Mouse (Mus musculus) G1E (cell line): ENCODE results near the gene Rere. TPM values are rescaled to one million over a fixed set of nuclear protein-coding genes. Genes with fewer than 3 reads are reported as not detected.

ENCODE experiments used
- ATAC-seq: 2 replicates; pipeline ENCODE4 v1.8.0; 2016; ENCODE audit warnings: mild to moderate bottlenecking; ENCODE audit not compliant: insufficient number of reproducible peaks, poor library complexity, low FRiP score, severe bottlenecking; ENCODE audit errors: extremely low read depth
- DNase-seq: peaks from one replicate; pipeline ENCODE4 v3.0.0; 2012; ENCODE audit warnings: low spot score
- H3K27me3 ChIP-seq: 2 replicates; pipeline ENCODE4 v1.6.1; 2012; ENCODE audit warnings: mild to moderate bottlenecking, low read length, inconsistent platforms; ENCODE audit not compliant: insufficient read depth
- H3K36me3 ChIP-seq: replicated peaks from 2 replicates; pipeline ENCODE3; 2012; ENCODE audit warnings: mild to moderate bottlenecking, inconsistent platforms
- H3K4me1 ChIP-seq: 2 replicates; pipeline ENCODE4 v1.6.1; 2012; ENCODE audit warnings: low read depth, low read length, inconsistent platforms, mixed read lengths; ENCODE audit not compliant: insufficient read depth
- H3K4me3 ChIP-seq: 2 replicates; pipeline ENCODE4 v1.5.1; 2012; ENCODE audit warnings: low read depth, mild to moderate bottlenecking, inconsistent platforms, low read length, moderate library complexity, mixed read lengths
- H3K9me3 ChIP-seq: replicated peaks from 2 replicates; pipeline ENCODE4 v1.6.1; 2012; ENCODE audit warnings: inconsistent platforms
- CTCF ChIP-seq: IDR thresholded peaks from 2 replicates; pipeline ENCODE4 v1.5.1; 2012; ENCODE audit warnings: low read depth, low read length, inconsistent platforms, mixed read lengths
- GATA1 ChIP-seq: IDR thresholded peaks from 2 replicates; pipeline ENCODE4 v1.6.1; 2012; ENCODE audit warnings: borderline replicate concordance, low read length, inconsistent platforms, mixed read lengths
- GATA2 ChIP-seq: IDR thresholded peaks from 2 replicates; pipeline ENCODE4 v1.6.1; 2012; ENCODE audit warnings: low read depth, low read length, inconsistent platforms, borderline replicate concordance
- POLR2AphosphoS5 ChIP-seq: IDR thresholded peaks from 2 replicates; pipeline ENCODE4 v1.6.1; 2012; ENCODE audit warnings: low read depth, low read length, inconsistent platforms; ENCODE audit not compliant: insufficient replicate concordance
- TAL1 ChIP-seq: conservative IDR thresholded peaks from 2 replicates; pipeline ENCODE4 v1.6.1; 2012; ENCODE audit warnings: low read depth, low read length, inconsistent platforms, mixed read lengths
- polyA plus RNA-seq: library from polyadenylated mRNA; stranded (reverse); fragments of >175 nt; gene quantifications from 2 replicates; pipeline ENCODE4 v1.2.3, GENCODE M21; 2012
- total RNA-seq, 2 experiments: library from RNA; stranded (forward) in 1 of 2; stranded (reverse) in 1 of 2; fragments of 200-1000 nt in 1 of 2; fragments of >200 nt in 1 of 2; fragmentation: Nextera tagmentation in 1 of 2; gene quantifications; 2 replicates each; pipeline ENCODE4 v1.2.3; 2014 to 2017

Gene Rere
- total and polyA plus RNA-seq, 3 experiments = 17.4 to 329 (median 154) TPM

GRCm38 (mm10) chr4:150575363-150576092, 294.1 kb downstream of the Rere start:
- Histone ChIP-seq H3K27me3 (no peaks in the 10 kb centered on the region), H3K36me3 (peaks cover 72% of the 10 kb centered on the region), H3K4me1 (peaks cover 38% of the 10 kb centered on the region), H3K4me3 (no peak overlapping the region; the same call in 1 of the 2 replicates), H3K9me3 (no peaks in the 10 kb centered on the region)
- no peak for TF ChIP-seq GATA2
- no peak for TF ChIP-seq CTCF
- no peak for TF ChIP-seq GATA1
- no peak for TF ChIP-seq TAL1
- TF ChIP-seq POLR2AphosphoS5 = no peak
- no peak for DNase-seq
- ATAC-seq = no peak

GRCm38 (mm10) chr4:150576339-150576738, 294.9 kb downstream of the Rere start:
- no peaks in the 10 kb centered on the region for H3K9me3 ChIP-seq
- H3K36me3 ChIP-seq = peaks cover 76% of the 10 kb centered on the region
- DNase-seq = no peak
- TF ChIP-seq GATA1 = no peak
- no peak for TF ChIP-seq GATA2
- no peak for TF ChIP-seq TAL1
- TF ChIP-seq POLR2AphosphoS5 = no peak
- no peak for TF ChIP-seq CTCF
- ATAC-seq = no peak
- H3K27me3 ChIP-seq = no peaks in the 10 kb centered on the region
- peaks cover 36% of the 10 kb centered on the region for H3K4me1 ChIP-seq
- H3K4me3 ChIP-seq = no peak overlapping the region

- H3K4me1 ChIP-seq = peaks cover 39% of the 10 kb centered on the region
- peaks cover 73% of the 10 kb centered on the region for H3K36me3 ChIP-seq
- H3K27me3 ChIP-seq = no peaks in the 10 kb centered on the region
- no peak for DNase-seq
- TF ChIP-seq POLR2AphosphoS5 (no peak), GATA2 (no peak), GATA1 (no peak), CTCF (no peak), TAL1 (no peak)
- ATAC-seq = no peak
- H3K9me3 ChIP-seq = no peaks in the 10 kb centered on the region
- no peak overlapping the region for H3K4me3 ChIP-seq
Measured at GRCm38 (mm10) chr4:150578021-150578420, 296.6 kb downstream of the Rere start.

- no peak for TF ChIP-seq TAL1
- no peak for TF ChIP-seq POLR2AphosphoS5
- no peak for TF ChIP-seq CTCF
- no peak for TF ChIP-seq GATA1
- TF ChIP-seq GATA2 = no peak
- no peak for ATAC-seq
- no peak for DNase-seq
- Histone ChIP-seq H3K4me1 (peaks cover 60% of the 10 kb centered on the region), H3K9me3 (no peaks in the 10 kb centered on the region), H3K36me3 (peaks cover 71% of the 10 kb centered on the region), H3K27me3 (no peaks in the 10 kb centered on the region), H3K4me3 (no peak overlapping the region)
Measured at GRCm38 (mm10) chr4:150581931-150582723, 300.7 kb downstream of the Rere start.

GRCm38 (mm10) chr4:150582966-150583776, 301.7 kb downstream of the Rere start:
- H3K4me1 ChIP-seq = peaks cover 68% of the 10 kb centered on the region
- H3K27me3 ChIP-seq = no peaks in the 10 kb centered on the region
- H3K4me3 ChIP-seq = no peak overlapping the region; the same call in 1 of the 2 replicates
- no peaks in the 10 kb centered on the region for H3K9me3 ChIP-seq
- DNase-seq = no peak
- ATAC-seq = no peak
- peaks cover 61% of the 10 kb centered on the region for H3K36me3 ChIP-seq
- TF ChIP-seq POLR2AphosphoS5 = no peak
- TF ChIP-seq CTCF = no peak
- TF ChIP-seq TAL1 = no peak
- TF ChIP-seq GATA2 = no peak
- TF ChIP-seq GATA1 = no peak

GRCm38 (mm10) chr4:150583777-150584135, 302.3 kb downstream of the Rere start:
- Histone ChIP-seq H3K4me1 (peaks cover 71% of the 10 kb centered on the region), H3K9me3 (no peaks in the 10 kb centered on the region), H3K4me3 (no peak overlapping the region; the same call in 1 of the 2 replicates), H3K27me3 (no peaks in the 10 kb centered on the region), H3K36me3 (peaks cover 59% of the 10 kb centered on the region)
- DNase-seq = no peak
- no peak for ATAC-seq
- TF ChIP-seq POLR2AphosphoS5 (no peak), GATA2 (no peak), TAL1 (no peak), CTCF (no peak), GATA1 (no peak)
